Mouse (Mus musculus): ENCODE measurements around the gene Ptprg.

The Ptprg gene

GRCm38 (mm10) chr14:11564456-11564855 is 11.1 kb downstream of the Ptprg start:
- DNase-seq (ENCODE audit: low spot score in 2 of 2): no peak

- DNase-seq (ENCODE audit: low spot score in 2 of 2): no peak
Observed at GRCm38 (mm10) chr14:11565283-11565682, 12.0 kb downstream of the Ptprg start.

GRCm38 (mm10) chr14:11569734-11570133 is 16.4 kb downstream of the Ptprg start:
- DNase-seq (ENCODE audit: low spot score in 2 of 2): no peak

- no peak for DNase-seq (ENCODE audit: low spot score in 2 of 2)
Observed at GRCm38 (mm10) chr14:11571766-11572394, 18.5 kb downstream of the Ptprg start.

- DNase-seq (ENCODE audit: low spot score in 2 of 2): no peak
Observed at GRCm38 (mm10) chr14:11572395-11572784, 19.1 kb downstream of the Ptprg start.

GRCm38 (mm10) chr14:11573710-11574109 is 20.4 kb downstream of the Ptprg start:
- DNase-seq (ENCODE audit: low spot score in 2 of 2): no peak

- no peak for DNase-seq (ENCODE audit: low spot score in 2 of 2)
Observed at GRCm38 (mm10) chr14:11577276-11577909, 24.1 kb downstream of the Ptprg start.

GRCm38 (mm10) chr14:11577910-11578309 is 24.6 kb downstream of the Ptprg start:
- DNase-seq (ENCODE audit: low spot score in 2 of 2): no peak

GRCm38 (mm10) chr14:11578492-11578967 is 25.2 kb downstream of the Ptprg start:
- no peak for DNase-seq (ENCODE audit: low spot score in 2 of 2)

- DNase-seq (ENCODE audit: low spot score in 2 of 2): no peak
Observed at GRCm38 (mm10) chr14:11579950-11580349, 26.6 kb downstream of the Ptprg start.

- no peak for DNase-seq (ENCODE audit: low spot score in 2 of 2)
Observed at GRCm38 (mm10) chr14:11584263-11584662, 30.9 kb downstream of the Ptprg start.

GRCm38 (mm10) chr14:11584929-11585633 is 31.7 kb downstream of the Ptprg start:
- DNase-seq (ENCODE audit: low spot score in 2 of 2): no peak

- no peak for DNase-seq (ENCODE audit: low spot score in 2 of 2)
Observed at GRCm38 (mm10) chr14:11590387-11590786, 37.1 kb downstream of the Ptprg start.

GRCm38 (mm10) chr14:11592650-11593049 is 39.3 kb downstream of the Ptprg start:
- DNase-seq (ENCODE audit: low spot score in 2 of 2): no peak

GRCm38 (mm10) chr14:11594336-11594735 is 41.0 kb downstream of the Ptprg start:
- no peak for DNase-seq (ENCODE audit: low spot score in 2 of 2)

- no peak for DNase-seq (ENCODE audit: low spot score in 2 of 2)
Observed at GRCm38 (mm10) chr14:11604133-11604865, 51.0 kb downstream of the Ptprg start.

- DNase-seq (ENCODE audit: low spot score in 2 of 2): no peak
Observed at GRCm38 (mm10) chr14:11608366-11608765, 55.0 kb downstream of the Ptprg start.

- no peak for DNase-seq (ENCODE audit: low spot score in 2 of 2)
Observed at GRCm38 (mm10) chr14:11609857-11610582, 56.7 kb downstream of the Ptprg start.

GRCm38 (mm10) chr14:11612426-11612825 is 59.1 kb downstream of the Ptprg start:
- DNase-seq (ENCODE audit: low spot score in 2 of 2): no peak

- DNase-seq (ENCODE audit: low spot score in 2 of 2): no peak
Observed at GRCm38 (mm10) chr14:11613146-11613545, 59.8 kb downstream of the Ptprg start.

GRCm38 (mm10) chr14:11615697-11616096 is 62.4 kb downstream of the Ptprg start:
- DNase-seq (ENCODE audit: low spot score in 2 of 2): no peak
